Mouse (Mus musculus): ENCODE results near the gene Gm49416.
A peak's percentile ranks its signal among the peaks of the same experiment; 100 is the strongest.
"Not testable (repeated sequence)": the region's sequence is repeated elsewhere in the genome, so short reads cannot be mapped to it uniquely, and the experiment has no call there.

Gm49416 gene

GRCm38 (mm10) chr19:8875031-8875430 lies 13.7 kb upstream of the Gm49416 start:
- no peak for DNase-seq (ENCODE audit: low spot score in 2 of 2)

- peak; percentile 85 to 91 for DNase-seq (ENCODE audit: low spot score in 2 of 2)
Measured at GRCm38 (mm10) chr19:8880311-8881033, 8.3 kb upstream of the Gm49416 start, which contains the start of gene Uqcc3. TSS of gene Uqcc3 (minus strand) at chr19:8880923.

GRCm38 (mm10) chr19:8881034-8881392 lies 7.7 kb upstream of the Gm49416 start:
- DNase-seq (ENCODE audit: low spot score in 2 of 2): no peak

GRCm38 (mm10) chr19:8883616-8884015 lies 5.1 kb upstream of the Gm49416 start, which contains the start of the genes Lbhd1 and Gm49403:
TSS of gene Lbhd1 (plus strand) at chr19:8883732.
TSS of gene Gm49403 (plus strand) at chr19:8883930.
- no peak for DNase-seq (ENCODE audit: low spot score in 2 of 2)

- DNase-seq (ENCODE audit: low spot score in 2 of 2): no peak
Measured at GRCm38 (mm10) chr19:8886916-8887584, 1.7 kb upstream of the Gm49416 start.

GRCm38 (mm10) chr19:8887585-8888463 lies 902 bp upstream of the Gm49416 start:
- DNase-seq (ENCODE audit: low spot score in 2 of 2): no peak

- DNase-seq (ENCODE audit: low spot score in 2 of 2): peak; percentile 75 to 85
Measured at GRCm38 (mm10) chr19:8892829-8893766, 4.4 kb downstream of the Gm49416 start, which contains the start of gene Ints5. TSS of gene Ints5 (plus strand) at chr19:8893005.

- DNase-seq (ENCODE audit: low spot score in 2 of 2): no peak
Measured at GRCm38 (mm10) chr19:8895397-8895960, 6.8 kb downstream of the Gm49416 start.

GRCm38 (mm10) chr19:8896231-8896630 lies 7.5 kb downstream of the Gm49416 start:
- not testable (repeated sequence) for DNase-seq (ENCODE audit: low spot score in 2 of 2)

- DNase-seq (ENCODE audit: low spot score in 2 of 2): peak in 1 of 2 experiments; percentile 50
Measured at GRCm38 (mm10) chr19:8897211-8897864, 8.6 kb downstream of the Gm49416 start.

GRCm38 (mm10) chr19:8897865-8898495 lies 9.3 kb downstream of the Gm49416 start, which contains the start of gene Ganab:
TSS of gene Ganab (plus strand) at chr19:8898071.
- peak; percentile 90 to 96 for DNase-seq (ENCODE audit: low spot score in 2 of 2)

GRCm38 (mm10) chr19:8898576-8898975 lies 9.8 kb downstream of the Gm49416 start:
- DNase-seq (ENCODE audit: low spot score in 2 of 2): no peak

- no peak for DNase-seq (ENCODE audit: low spot score in 2 of 2)
Measured at GRCm38 (mm10) chr19:8899079-8899478, 10.4 kb downstream of the Gm49416 start.

GRCm38 (mm10) chr19:8903412-8903811 lies 14.7 kb downstream of the Gm49416 start:
- DNase-seq (ENCODE audit: low spot score in 2 of 2): no peak

GRCm38 (mm10) chr19:8908531-8908930 lies 19.8 kb downstream of the Gm49416 start:
- DNase-seq (ENCODE audit: low spot score in 2 of 2): no peak

- DNase-seq (ENCODE audit: low spot score in 2 of 2): no peak
Measured at GRCm38 (mm10) chr19:8911810-8912209, 23.1 kb downstream of the Gm49416 start.

- no peak for DNase-seq (ENCODE audit: low spot score in 2 of 2)
Measured at GRCm38 (mm10) chr19:8914212-8914611, 25.5 kb downstream of the Gm49416 start.

GRCm38 (mm10) chr19:8919000-8919399 lies 30.3 kb downstream of the Gm49416 start:
- no peak for DNase-seq (ENCODE audit: low spot score in 2 of 2)

- DNase-seq (ENCODE audit: low spot score in 2 of 2): no peak
Measured at GRCm38 (mm10) chr19:8919684-8920072, 31.0 kb downstream of the Gm49416 start.

All from urinary bladder, postnatal 36 days (tissue).